Mouse (Mus musculus) urinary bladder, postnatal 4 days (tissue): ENCODE results near the gene Prkg1.

Experiments
- DNase-seq, 2 experiments: peaks; one replicate each; pipeline ENCODE4 v3.0.0; 2021 to 2022; ENCODE audit warnings: low spot score in 2 of 2

Prkg1 gene

DNA sequence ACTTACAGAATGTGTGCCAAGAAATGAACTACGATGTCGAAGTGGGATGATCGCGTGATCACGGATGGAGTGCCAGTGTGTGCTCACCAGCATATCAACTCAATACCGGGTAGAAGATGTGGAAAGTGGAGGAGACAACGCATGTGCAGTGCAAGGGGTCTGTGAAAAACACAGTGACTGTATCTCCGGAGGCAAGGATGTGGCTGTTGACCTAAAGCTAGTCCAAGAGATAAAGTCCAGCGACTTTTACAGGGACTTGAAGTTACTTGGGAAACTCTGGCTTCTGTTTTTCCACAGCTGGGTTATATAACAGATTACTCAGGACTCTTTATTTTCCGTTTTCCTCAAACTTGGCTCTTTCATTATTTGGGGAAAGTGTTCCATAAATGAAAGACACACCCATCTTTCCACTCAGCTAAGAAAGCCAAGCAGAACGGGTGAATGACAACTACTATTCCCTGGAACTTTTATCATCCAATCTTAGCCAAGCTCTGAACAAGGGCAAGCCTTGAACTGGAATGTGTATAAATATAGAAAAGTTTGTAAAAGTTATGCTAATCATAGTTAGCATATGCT, 699.5 kb downstream of the Prkg1 start:
- DNase-seq: no peak

DNA sequence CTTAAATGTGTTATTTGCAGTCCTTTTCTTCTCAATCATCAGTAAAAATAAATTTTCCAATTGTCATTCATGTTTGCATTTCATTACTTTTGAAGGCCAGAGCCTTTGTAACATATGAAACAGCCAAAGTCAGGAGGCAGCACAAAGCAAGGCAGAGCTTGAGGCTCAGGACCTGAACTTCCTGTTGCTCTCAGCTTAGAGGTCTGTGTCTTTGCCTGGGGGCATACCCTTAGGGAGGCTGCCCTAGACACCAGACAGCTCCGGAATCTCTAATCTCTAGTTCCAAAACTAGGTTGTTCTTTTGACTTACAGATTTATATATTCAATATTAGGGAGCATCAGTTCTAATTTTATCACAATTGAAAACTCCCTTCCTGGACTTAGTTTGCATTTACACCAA, 700.1 kb downstream of the Prkg1 start:
- no peak for DNase-seq

DNA sequence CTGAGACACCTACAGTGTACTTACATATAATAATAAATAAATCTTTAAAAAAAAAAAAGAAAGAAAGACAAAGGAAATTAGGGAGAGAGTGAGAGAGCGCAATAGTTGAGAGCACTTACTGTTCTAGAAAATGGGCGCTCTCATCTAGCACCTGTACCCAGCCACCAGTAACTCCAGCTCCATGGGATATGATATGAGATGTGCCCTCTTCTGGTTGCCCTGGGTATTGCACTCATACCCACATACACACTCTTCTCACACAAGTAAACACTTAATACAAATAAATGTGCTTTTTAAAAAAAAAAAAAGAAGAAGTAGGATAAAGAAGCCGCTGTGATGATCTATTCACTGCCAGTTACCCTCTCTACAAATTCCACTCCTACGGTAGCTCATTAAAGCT, 718.2 kb downstream of the Prkg1 start:
- no peak for DNase-seq

GRCm38 (mm10) chr19:31040948-31041847, 723.6 kb downstream of the Prkg1 start:
- no peak for DNase-seq

DNA sequence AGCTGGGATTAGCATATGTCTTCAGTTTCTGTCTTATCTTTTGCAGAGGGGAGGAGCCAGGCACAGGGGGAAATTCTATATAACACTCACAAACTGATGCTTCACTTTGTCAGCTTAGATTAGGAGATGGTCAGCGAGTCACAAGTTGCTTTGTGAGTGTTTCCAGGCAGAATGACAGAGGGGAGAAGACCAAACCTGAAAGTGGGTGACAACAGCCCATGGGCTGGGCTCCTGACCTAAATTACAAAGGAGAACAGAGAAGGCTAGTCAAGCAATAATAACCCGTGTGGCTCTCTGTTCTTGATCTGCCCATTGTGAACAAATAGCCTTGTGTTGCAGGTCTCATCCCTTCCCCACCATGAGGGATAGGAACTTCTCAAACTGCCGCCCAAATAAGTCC, 725.9 kb downstream of the Prkg1 start:
- DNase-seq: no peak

- no peak for DNase-seq
Measured at GRCm38 (mm10) chr19:31031596-31031995, 733.2 kb downstream of the Prkg1 start.

DNA sequence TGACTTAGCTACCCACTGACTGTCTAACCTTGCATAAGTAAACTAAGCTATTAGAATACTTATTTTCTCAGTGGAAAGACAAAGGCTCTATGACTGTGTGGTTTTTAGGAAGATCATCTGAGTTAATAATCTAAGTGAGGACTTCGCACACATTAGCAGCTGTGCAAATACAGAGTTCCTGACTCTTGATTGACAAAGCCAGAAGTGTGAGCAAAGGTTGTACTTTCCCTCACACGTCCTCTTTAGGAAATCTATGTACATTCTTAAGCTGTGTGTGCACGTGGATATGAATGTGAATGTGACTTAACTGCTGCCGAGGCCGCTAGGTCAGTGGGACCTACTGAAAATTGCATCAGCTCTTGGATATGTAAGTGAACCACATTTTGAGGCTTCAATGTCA, 738.0 kb downstream of the Prkg1 start:
- no peak for DNase-seq

DNA sequence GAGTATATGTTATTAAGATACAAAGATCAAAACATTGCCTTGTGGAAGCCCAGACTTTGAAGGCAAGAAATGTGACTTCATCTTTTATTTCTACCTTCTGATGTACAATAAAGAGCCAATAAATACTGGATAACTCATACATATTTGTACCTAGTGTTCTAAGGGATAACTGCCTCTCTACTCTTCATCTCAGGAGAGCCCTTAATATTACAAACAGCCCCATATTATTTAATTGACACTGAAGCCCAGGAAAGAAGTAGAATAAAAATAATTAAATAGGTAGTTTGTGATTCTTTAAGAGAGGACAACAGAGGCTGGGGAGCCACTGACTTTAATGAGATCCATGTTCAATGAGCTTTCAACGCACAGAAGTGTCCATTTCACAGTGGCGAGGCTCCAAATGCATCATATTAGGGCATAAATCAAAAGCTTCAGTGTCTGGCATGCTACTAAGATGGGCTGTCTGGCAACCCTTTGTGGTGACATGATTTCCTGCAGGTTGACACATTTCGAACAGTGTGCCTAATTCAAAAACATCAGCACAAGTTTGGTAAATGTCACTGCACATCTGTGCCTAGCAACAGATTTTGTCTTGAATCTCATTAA, 753.2 kb downstream of the Prkg1 start:
- no peak for DNase-seq

GRCm38 (mm10) chr19:30998572-30998971, 766.3 kb downstream of the Prkg1 start:
- DNase-seq: no peak

- DNase-seq: no peak
Measured at GRCm38 (mm10) chr19:30990390-30990789, 774.4 kb downstream of the Prkg1 start.

DNA sequence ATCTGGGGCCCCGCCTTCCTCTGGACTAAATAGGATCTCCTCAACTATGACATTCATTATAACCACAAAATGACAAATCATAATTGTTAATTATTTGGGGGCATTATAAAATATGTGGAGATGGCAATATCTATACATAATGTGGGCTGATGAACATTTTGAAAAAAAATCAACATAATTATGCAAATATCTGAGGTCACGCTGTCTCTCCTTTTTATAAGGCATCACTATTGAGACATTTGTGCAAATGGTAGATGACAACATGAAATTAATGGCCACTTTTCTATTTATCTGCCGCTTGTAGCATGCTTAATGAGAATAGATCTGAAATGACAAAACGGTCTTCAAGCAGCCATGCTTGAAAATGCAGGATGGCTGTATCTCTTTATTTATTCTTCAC, 782.4 kb downstream of the Prkg1 start:
- DNase-seq: no peak

DNA sequence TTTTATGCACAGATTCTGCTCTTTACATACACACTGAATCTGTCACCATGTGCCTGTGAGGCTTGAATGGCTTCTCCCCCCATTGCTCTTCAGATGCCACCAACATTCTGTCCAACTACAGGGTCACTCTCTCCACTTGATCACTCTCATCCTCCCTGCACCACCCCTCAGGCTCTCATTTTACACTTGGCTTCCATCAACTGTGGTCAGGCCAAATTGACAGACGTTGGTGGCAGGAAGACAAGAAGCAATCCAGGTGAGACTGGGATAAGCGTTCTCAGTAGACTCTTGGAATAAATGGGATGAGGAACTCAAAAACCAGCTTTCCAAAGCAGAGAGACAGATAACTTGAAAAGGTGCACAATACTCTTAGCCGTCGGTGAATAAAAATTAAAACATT, 786.7 kb downstream of the Prkg1 start:
- DNase-seq: no peak

GRCm38 (mm10) chr19:30950610-30951009, 814.2 kb downstream of the Prkg1 start:
- no peak for DNase-seq

GRCm38 (mm10) chr19:30948202-30948601, 816.6 kb downstream of the Prkg1 start:
- DNase-seq: no peak

GRCm38 (mm10) chr19:30942369-30942992, 822.4 kb downstream of the Prkg1 start:
- DNase-seq: no peak

DNA sequence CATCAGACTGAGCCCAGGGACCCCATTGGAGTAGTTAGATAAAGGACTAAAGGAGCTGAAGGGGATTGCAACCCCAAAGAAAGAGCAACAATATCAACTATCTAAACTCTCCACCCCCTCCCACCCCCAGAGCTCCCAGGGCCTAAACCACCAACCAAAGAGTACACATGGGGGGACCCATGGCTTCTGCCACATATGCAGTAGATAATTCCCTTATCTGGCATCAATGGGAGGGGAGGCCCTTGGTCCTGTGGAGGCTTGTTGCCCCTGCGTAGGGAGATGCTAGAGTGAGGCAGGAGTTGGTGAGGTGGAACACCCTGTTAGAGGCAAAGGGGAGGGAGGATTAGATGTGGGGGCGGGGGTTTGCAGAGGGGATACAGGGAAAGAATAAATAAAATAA, 826.8 kb downstream of the Prkg1 start:
- no peak for DNase-seq

- DNase-seq: no peak
Measured at GRCm38 (mm10) chr19:30931469-30932192, 833.2 kb downstream of the Prkg1 start.

- no peak for DNase-seq
Measured at GRCm38 (mm10) chr19:30924032-30924431, 840.8 kb downstream of the Prkg1 start.

- DNase-seq: no peak
Measured at GRCm38 (mm10) chr19:30902290-30902689, 862.5 kb downstream of the Prkg1 start.

GRCm38 (mm10) chr19:30901025-30901424, 863.8 kb downstream of the Prkg1 start:
- no peak for DNase-seq

GRCm38 (mm10) chr19:30890377-30890776, 874.5 kb downstream of the Prkg1 start:
- DNase-seq: no peak

- no peak for DNase-seq
Measured at GRCm38 (mm10) chr19:30889851-30890250, 875.0 kb downstream of the Prkg1 start.
